Mouse (Mus musculus): ENCODE measurements around the gene Kdelr1. TPM values are rescaled to one million over a fixed set of nuclear protein-coding genes. Genes with fewer than 3 reads are reported as not detected.
A peak's percentile ranks its signal among the peaks of the same experiment; 100 is the strongest.

Gene Kdelr1
- total RNA-seq, 2 experiments from 2014 or later, result 98.9 to 109 TPM

- no peak for DNase-seq
- intact Hi-C loops (cut with DNase I), result no loop called here
These were observed 41.5 kb downstream of the Kdelr1 start for GRCm38 (mm10) chr7:45914067-45914466.

- intact Hi-C loops (cut with DNase I), result no loop called here
- DNase-seq, result no peak
These were observed 42.4 kb downstream of the Kdelr1 start for GRCm38 (mm10) chr7:45915011-45915410.

- intact Hi-C loops (cut with DNase I), result no loop called here
- DNase-seq, result peak; percentile 82
These were observed 43.8 kb downstream of the Kdelr1 start for GRCm38 (mm10) chr7:45916056-45917003.

GRCm38 (mm10) chr7:45917004-45917704 lies 44.6 kb downstream of the Kdelr1 start:
- intact Hi-C loops (cut with DNase I), result no loop called here
- DNase-seq, result no peak

- intact Hi-C loops (cut with DNase I), result no loop called here
- DNase-seq, result no peak
These were observed 45.4 kb downstream of the Kdelr1 start for GRCm38 (mm10) chr7:45917926-45918325.

- intact Hi-C loops (cut with DNase I), result no loop called here
These were observed 46.6 kb downstream of the Kdelr1 start for GRCm38 (mm10) chr7:45919083-45919671.

GRCm38 (mm10) chr7:45919761-45920160 lies 47.2 kb downstream of the Kdelr1 start:
- intact Hi-C loops (cut with DNase I), result no loop called here
- no peak for DNase-seq

More at GRCm38 (mm10) chr7:45919083-45919671, 46.6 kb downstream of the Kdelr1 start:
- DNase-seq, result no peak

GRCm38 (mm10) chr7:45920583-45921241 lies 48.1 kb downstream of the Kdelr1 start:
- DNase-seq, result no peak
- intact Hi-C loops (cut with DNase I), result no loop called here

- intact Hi-C loops (cut with DNase I), result no loop called here
- no peak for DNase-seq
These were observed 48.7 kb downstream of the Kdelr1 start, which contains the start of gene Emp3 for GRCm38 (mm10) chr7:45921242-45921621. Gene Emp3, minus strand, starts transcription at chr7:45921404.

GRCm38 (mm10) chr7:45921950-45922600 lies 49.5 kb downstream of the Kdelr1 start:
- no peak for DNase-seq
- intact Hi-C loops (cut with DNase I), result no loop called here

- intact Hi-C loops (cut with DNase I), result no loop called here
These were observed 50.6 kb downstream of the Kdelr1 start for GRCm38 (mm10) chr7:45922928-45923761.

GRCm38 (mm10) chr7:45923762-45924428 lies 51.3 kb downstream of the Kdelr1 start, which contains the start of gene Ccdc114:
Gene Ccdc114, plus strand, starts transcription at chr7:45924072.
- DNase-seq, result peak; percentile 50
- intact Hi-C loops (cut with DNase I), result no loop called here

More at GRCm38 (mm10) chr7:45922928-45923761, 50.6 kb downstream of the Kdelr1 start:
- peak; percentile 94 for DNase-seq

GRCm38 (mm10) chr7:45924429-45924816 lies 51.9 kb downstream of the Kdelr1 start:
- no peak for DNase-seq
- intact Hi-C loops (cut with DNase I), result no loop called here

- DNase-seq, result peak; percentile 56
- intact Hi-C loops (cut with DNase I), result no loop called here
These were observed 56.2 kb downstream of the Kdelr1 start for GRCm38 (mm10) chr7:45928626-45929295.

GRCm38 (mm10) chr7:45929688-45930087 lies 57.1 kb downstream of the Kdelr1 start:
- intact Hi-C loops (cut with DNase I), result loop anchor here (10.0 kb wide), 1 partner anchor 185 kb away; no protein-coding TSS in a partner anchor
- DNase-seq, result no peak

Measured in left cerebral cortex, postnatal 4 days (tissue).